Mouse (Mus musculus) stomach, postnatal 0 days (tissue): ENCODE data around the gene Pfkp. TPM values are rescaled to one million over a fixed set of nuclear protein-coding genes. Genes with fewer than 3 reads are reported as not detected.
A peak's percentile ranks its signal among the peaks of the same experiment; 100 is the strongest.

Experiments used
- ATAC-seq: fragments of 200-750 bp; cut with Nextera tagmentation; 2 replicates; pipeline ENCODE4 v1.8.0; 2017; ENCODE audit not compliant: low FRiP score, low TSS enrichment
- DNase-seq: peaks from one replicate; pipeline ENCODE4 v3.0.0-alpha.2; 2016; ENCODE audit warnings: low spot score
- H3K27ac ChIP-seq: fragments of 300-500 bp; sonication (generic); replicated peaks from 2 replicates; pipeline ENCODE4 v1.5.1; 2014; ENCODE audit warnings: mild to moderate bottlenecking, control low read depth
- H3K27me3 ChIP-seq: fragments of 300-500 bp; sonication (generic); 2 replicates; pipeline ENCODE4 v1.6.1; 2014; ENCODE audit warnings: low read length; ENCODE audit not compliant: control insufficient read depth, insufficient read depth
- H3K36me3 ChIP-seq: fragments of 300-500 bp; sonication (generic); 2 replicates; pipeline ENCODE4 v1.6.1; 2014; ENCODE audit warnings: low read length, mixed read lengths; ENCODE audit not compliant: control insufficient read depth, insufficient read depth
- H3K4me1 ChIP-seq: fragments of 300-500 bp; sonication (generic); replicated peaks from 2 replicates; pipeline ENCODE4 v1.6.1; 2014; ENCODE audit warnings: antibody characterized with exemption; ENCODE audit not compliant: control insufficient read depth, insufficient read depth
- H3K4me2 ChIP-seq: fragments of 300-500 bp; sonication (generic); replicated peaks from 2 replicates; pipeline ENCODE4 v1.6.1; 2014; ENCODE audit warnings: low read depth, mild to moderate bottlenecking, control low read depth, moderate library complexity
- H3K4me3 ChIP-seq: fragments of 300-500 bp; sonication (generic); 2 replicates; pipeline ENCODE4 v1.5.1; 2014; ENCODE audit warnings: low read depth, low read length, control low read depth
- H3K9ac ChIP-seq: fragments of 300-500 bp; sonication (generic); 2 replicates; pipeline ENCODE4 v1.6.1; 2014; ENCODE audit warnings: mild to moderate bottlenecking, low read length, control low read depth, mixed read lengths
- H3K9me3 ChIP-seq: fragments of 300-500 bp; sonication (generic); 2 replicates; pipeline ENCODE4 v1.6.1; 2016; ENCODE audit warnings: low read length; ENCODE audit not compliant: control insufficient read depth
- CTCF ChIP-seq: IDR thresholded peaks from 2 replicates; pipeline ENCODE4 v1.5.1; 2016; ENCODE audit warnings: antibody characterized with exemption, low read depth, mild to moderate bottlenecking, moderate library complexity
- EP300 ChIP-seq: optimal IDR thresholded peaks from 2 replicates; pipeline ENCODE3; 2016; ENCODE audit warnings: antibody characterized with exemption
- whole genome bisulfite sequencing: fragments of 180-500 bp; shearing (Covaris S2); extraction: QIAGEN DNeasy Blood & Tissue Kit; methylation state at CpG from one replicate; pipeline ENCODE4 v1.1.7; 2014; 5-methylcytosine and 5-hydroxymethylcytosine counted together
- polyA plus RNA-seq: library from polyadenylated mRNA; unstranded; fragments of >200 nt; fragmentation: Nextera tagmentation; extraction: Ambion mirVana; gene quantifications from 2 replicates; pipeline ENCODE4 v1.2.1, GENCODE M21; 2015

The Pfkp gene
- polyA plus RNA-seq, 1 experiment from 2014 or later: 41.1 TPM

GRCm38 (mm10) chr13:6639507-6640030, 9.0 kb downstream of the Pfkp start:
- DNase-seq (no peak), ATAC-seq (no peak)
- Histone ChIP-seq H3K4me1 (no peaks in the 10 kb centered on the region), H3K9me3 (no peaks in the 10 kb centered on the region), H3K27ac (no peak overlapping the region), H3K4me2 (no peak overlapping the region), H3K9ac (no peak overlapping the region), H3K4me3 (no peak overlapping the region), H3K36me3 (no peaks in the 10 kb centered on the region), H3K27me3 (no peaks in the 10 kb centered on the region)
- WGBS: 50% methylated on average over 5 of the region's 5 CpGs
- no peak for TF ChIP-seq CTCF
- TF ChIP-seq EP300: no peak

- Histone ChIP-seq H3K27me3 (no peaks in the 10 kb centered on the region), H3K27ac (no peak overlapping the region), H3K36me3 (no peaks in the 10 kb centered on the region), H3K4me1 (no peaks in the 10 kb centered on the region), H3K9me3 (no peaks in the 10 kb centered on the region), H3K9ac (no peak overlapping the region), H3K4me2 (no peak overlapping the region), H3K4me3 (no peak overlapping the region)
- DNase-seq: no peak
- 82% methylated on average over 3 of the region's 3 CpGs for WGBS
- no peak for TF ChIP-seq EP300
- no peak for TF ChIP-seq CTCF
- ATAC-seq: no peak
Observed at GRCm38 (mm10) chr13:6638976-6639375, 9.6 kb downstream of the Pfkp start.

- no peak for ATAC-seq
- H3K27ac ChIP-seq: no peak overlapping the region
- H3K36me3 ChIP-seq: no peaks in the 10 kb centered on the region
- H3K4me3 ChIP-seq: no peak overlapping the region
- no peaks in the 10 kb centered on the region for H3K27me3 ChIP-seq
- H3K9me3 ChIP-seq: no peaks in the 10 kb centered on the region
- WGBS: 64% methylated on average over 1 of the region's 1 CpGs
- H3K9ac ChIP-seq: no peak overlapping the region
- no peak overlapping the region for H3K4me2 ChIP-seq
- DNase-seq: no peak
- TF ChIP-seq CTCF (no peak), EP300 (no peak)
- no peaks in the 10 kb centered on the region for H3K4me1 ChIP-seq
Observed at GRCm38 (mm10) chr13:6638425-6638824, 10.2 kb downstream of the Pfkp start.

DNA sequence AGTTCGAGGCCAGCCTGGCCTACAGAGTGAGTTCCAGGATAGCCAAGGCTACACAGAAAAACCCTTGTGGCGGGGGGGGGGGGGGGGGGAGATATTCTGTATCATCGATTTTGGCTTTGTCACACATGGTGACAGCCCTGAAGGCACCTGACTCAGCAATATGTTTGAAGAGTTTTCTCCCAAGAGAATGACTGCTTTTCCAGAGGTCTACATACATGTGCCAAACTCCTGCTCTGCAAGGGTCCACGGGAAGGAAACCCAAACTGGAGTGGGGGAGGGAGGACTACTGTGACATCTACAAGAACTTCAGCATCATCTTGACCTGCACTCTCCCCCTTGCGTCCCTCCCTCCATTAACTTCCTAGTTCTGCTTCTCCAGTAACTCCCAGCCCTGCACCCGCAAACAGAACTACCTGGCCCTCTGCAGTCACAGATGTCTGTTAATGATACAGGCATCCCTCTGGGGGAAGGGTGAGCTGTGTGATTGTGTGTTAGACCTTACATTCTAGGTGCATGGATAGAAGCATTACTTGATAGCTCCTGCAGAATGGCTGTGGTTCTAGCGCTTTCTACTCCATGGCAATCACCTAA, 10.9 kb downstream of the Pfkp start:
- Histone ChIP-seq H3K36me3 (no peaks in the 10 kb centered on the region), H3K4me3 (no peak overlapping the region), H3K9ac (no peak overlapping the region), H3K4me2 (no peak overlapping the region), H3K4me1 (no peaks in the 10 kb centered on the region), H3K9me3 (no peaks in the 10 kb centered on the region), H3K27ac (no peak overlapping the region), H3K27me3 (no peaks in the 10 kb centered on the region)
- ATAC-seq (no peak), DNase-seq (no peak)
- TF ChIP-seq CTCF: no peak
- no peak for TF ChIP-seq EP300
- WGBS: 82% methylated on average over 7 of the region's 7 CpGs

- H3K27ac ChIP-seq: 0 out of 2 replicates have a peak overlapping the region, but pooled peaks have one; percentile 4
- TF ChIP-seq EP300 (no peak), CTCF (no peak)
- WGBS: 84% methylated on average over 4 of the region's 4 CpGs
- no peak overlapping the region for H3K9ac ChIP-seq
- ATAC-seq (0 out of 2 replicates have a peak, but pooled peaks have one; percentile 5), DNase-seq (no peak)
- no peaks in the 10 kb centered on the region for H3K27me3 ChIP-seq
- no peaks in the 10 kb centered on the region for H3K36me3 ChIP-seq
- H3K4me2 ChIP-seq: no peak overlapping the region
- H3K4me3 ChIP-seq: no peak overlapping the region
- H3K9me3 ChIP-seq: no peaks in the 10 kb centered on the region
- H3K4me1 ChIP-seq: no peaks in the 10 kb centered on the region
Observed at GRCm38 (mm10) chr13:6636976-6637375, 11.6 kb downstream of the Pfkp start.

- Histone ChIP-seq H3K4me3 (no peak overlapping the region), H3K4me2 (no peak overlapping the region), H3K27ac (0 out of 2 replicates have a peak overlapping the region, but pooled peaks have one; percentile 35), H3K27me3 (no peaks in the 10 kb centered on the region), H3K9ac (no peak overlapping the region), H3K36me3 (no peaks in the 10 kb centered on the region), H3K4me1 (no peaks in the 10 kb centered on the region), H3K9me3 (no peaks in the 10 kb centered on the region)
- ATAC-seq (peak; percentile 56; the same call in 1 of the 2 replicates), DNase-seq (peak; percentile 37)
- TF ChIP-seq CTCF: no peak
- TF ChIP-seq EP300: no peak
- 49% methylated on average over 6 of the region's 6 CpGs for WGBS
Observed at GRCm38 (mm10) chr13:6636520-6636919, 12.1 kb downstream of the Pfkp start.
